Mouse (Mus musculus) thymus, adult 2 months (tissue): Measurements from ENCODE around the gene Adap1.

Experiments
- CTCF ChIP-seq: fragments of 200-500 bp; IDR thresholded peaks from 2 replicates; pipeline ENCODE4 v1.5.1; 2012; ENCODE audit warnings: mild to moderate bottlenecking, control low read depth, low read length, moderate library complexity, borderline replicate concordance; ENCODE audit not compliant: control insufficient read depth, poor library complexity, insufficient read depth; ENCODE audit errors: extremely low read depth
- POLR2A ChIP-seq: fragments of 200-500 bp; IDR thresholded peaks from 2 replicates; pipeline ENCODE4 v1.6.1; 2012; ENCODE audit warnings: mild to moderate bottlenecking, low read length, control low read depth, moderate library complexity; ENCODE audit not compliant: control insufficient read depth, poor library complexity, insufficient read depth; ENCODE audit errors: extremely low read depth

DNA sequence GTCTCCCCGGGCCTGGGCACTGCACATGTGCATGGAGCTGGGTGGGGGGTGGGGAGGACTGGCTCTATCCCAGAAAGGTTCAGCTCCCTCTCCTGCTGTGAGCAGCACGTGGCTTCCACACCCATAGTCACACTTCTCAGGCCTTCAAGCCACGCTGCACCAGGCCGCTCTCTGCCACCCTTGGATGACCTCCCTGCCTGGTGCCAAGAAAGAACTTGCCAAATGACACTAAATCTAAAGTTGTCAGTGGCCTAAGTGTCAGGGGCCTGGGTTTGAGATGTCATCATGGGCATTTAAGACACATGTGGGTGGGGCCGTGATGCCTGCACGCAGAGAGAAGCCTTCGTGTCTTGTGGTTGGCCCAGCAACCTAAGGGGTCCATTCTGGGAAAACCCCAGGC, 5.0 kb downstream of the Adap1 start:
- TF ChIP-seq CTCF: no peak
- no peak for TF ChIP-seq POLR2A
